Mouse (Mus musculus) E14TG2a.4 (cell line): ENCODE measurements at regions not wholly inside any gene's neighbourhood (a gene's known extent, or its start where the extent isn't known, plus 50 kb on each side); places are given as distances from the start of the nearest gene placed in this dataset.

Source experiments
- CTCF ChIP-seq: conservative IDR thresholded peaks from 2 replicates; pipeline ENCODE4 v1.5.1; 2014; ENCODE audit warnings: low read length
- POU5F1 ChIP-seq: IDR thresholded peaks from 2 replicates; pipeline ENCODE4 v1.6.1; 2014; ENCODE audit warnings: low read length, borderline replicate concordance

GRCm38 (mm10) chr4:66737407-66737806 is 90.0 kb upstream of the Tlr4 start:
- TF ChIP-seq CTCF (no peak), POU5F1 (no peak)
